8 mouse cellular contexts compared by ENCODE assay signal in genomic region chr14:31640890-31641505, GRCm38 (mm10). TPM values are rescaled to one million over a fixed set of nuclear protein-coding genes. Genes with fewer than 3 reads are reported as not detected.
DNase-seq lines count a peak whose midpoint lies in the region; ATAC-seq and TF ChIP-seq lines count a peak whose summit lies in the region.

Btd (plus strand) TSS chr14:31641028.
Hacl1 (minus strand) TSS chr14:31641286.

- H3K9ac ChIP-seq in forebrain, postnatal 0 days, result peak within 1 kb of the TSS; percentile 66
- peak within 1 kb of the TSS; percentile 64 for H3K9ac ChIP-seq in lung, postnatal 0 days (replicated peaks; ENCODE audit: low read depth)

- peak within 1 kb of the TSS; percentile 85 for H3K4me2 ChIP-seq in forebrain, postnatal 0 days (ENCODE audit: low read depth)
- peak within 1 kb of the TSS; percentile 82 for H3K4me2 ChIP-seq in lung, postnatal 0 days (replicated peaks; ENCODE audit: low read depth, low read length)

- peak within 1 kb of the TSS; percentile 35; the same call in 1 of the 2 replicates for H3K27ac ChIP-seq in cerebellum, adult 2 months (ENCODE audit: insufficient read depth, low read length)
- peak within 1 kb of the TSS; percentile 78 for H3K27ac ChIP-seq in forebrain, postnatal 0 days (ENCODE audit: low read depth, low read length)
- peak within 1 kb of the TSS; percentile 38; the same call in 1 of the 2 replicates for H3K27ac ChIP-seq in lung, postnatal 0 days (ENCODE audit: low read length)

- no peak for TF ChIP-seq POLR2A in cerebellum, adult 2 months (IDR thresholded peaks at IDR 0.05; ENCODE audit: borderline replicate concordance, insufficient read depth, low read length)

- no peak for TF ChIP-seq CTCF in cerebellum, adult 2 months (IDR thresholded peaks at IDR 0.05; ENCODE audit: borderline replicate concordance, insufficient read depth, low read depth, low read length)
- peak; percentile 21 for TF ChIP-seq CTCF in forebrain, postnatal 0 days (IDR thresholded peaks at IDR 0.05; ENCODE audit: low read depth)
- 0 out of 2 replicates have a peak, but pooled peaks have one; percentile 11 for TF ChIP-seq CTCF in lung, postnatal 0 days (IDR thresholded peaks at IDR 0.05)

- peak within 1 kb of the TSS; percentile 86 for H3K4me3 ChIP-seq in cerebellum, adult 2 months (replicated peaks; ENCODE audit: insufficient read depth, low read depth, low read length)
- H3K4me3 ChIP-seq in forebrain, postnatal 0 days (ENCODE audit: low read depth, low read length), result peak within 1 kb of the TSS; percentile 70
- H3K4me3 ChIP-seq in lung, postnatal 0 days (ENCODE audit: low read depth, low read length), result peak within 1 kb of the TSS; percentile 70

- H3K4me1 ChIP-seq in cerebellum, adult 2 months (ENCODE audit: control insufficient read depth, insufficient read depth, low read length), result peaks cover 3% of the 10 kb centered on the region; the same call in 1 of the 2 replicates
- H3K4me1 ChIP-seq in forebrain, postnatal 0 days (ENCODE audit: insufficient read depth), result no peaks in the 10 kb centered on the region
- H3K4me1 ChIP-seq in lung, postnatal 0 days (ENCODE audit: insufficient read depth, low read depth, low read length), result peaks cover 13% of the 10 kb centered on the region; the same call in 1 of the 2 replicates

- peak; percentile 99 for ATAC-seq in forebrain, postnatal 0 days
- peak; percentile 99 for ATAC-seq in lung, postnatal 0 days

- DNase-seq in MEL-GATA-1-ER (ENCODE audit: extremely low read depth, low read depth), result peak; percentile 96
- peak; percentile 86 for DNase-seq in cerebellum, adult 2 months
- peak; percentile 93 for DNase-seq in forebrain, postnatal 0 days
- DNase-seq in heart, postnatal 4 days, result peak; percentile 88
- peak; percentile 93 for DNase-seq in layer of hippocampus, adult 9-11 months
- DNase-seq in lung, postnatal 0 days (ENCODE audit: low spot score), result peak; percentile 99
- DNase-seq in ovary, postnatal 14 days (ENCODE audit: low spot score), result peak; percentile 73
- DNase-seq in thymus, postnatal 14 days, result peak; percentile 90

- no peaks in the 10 kb centered on the region for H3K27me3 ChIP-seq in cerebellum, adult 2 months (ENCODE audit: control insufficient read depth, insufficient read depth, low read length)
- H3K27me3 ChIP-seq in forebrain, postnatal 0 days (ENCODE audit: insufficient read depth, low read length), result no peaks in the 10 kb centered on the region
- no peaks in the 10 kb centered on the region for H3K27me3 ChIP-seq in lung, postnatal 0 days (replicated peaks; ENCODE audit: insufficient read depth, low read length)

- H3K9me3 ChIP-seq in forebrain, postnatal 0 days (ENCODE audit: low read length), result no peaks in the 10 kb centered on the region
- H3K9me3 ChIP-seq in lung, postnatal 0 days (ENCODE audit: low read length), result no peaks in the 10 kb centered on the region

- no peak for TF ChIP-seq EP300 in lung, postnatal 0 days (IDR thresholded peaks at IDR 0.05)

- WGBS in cerebellum, adult 2 months, result under 1% methylated on average over 30 of the region's 30 CpGs
- under 1% methylated on average over 30 of the region's 30 CpGs for WGBS in forebrain, postnatal 0 days
- WGBS in lung, postnatal 0 days, result under 1% methylated on average over 30 of the region's 30 CpGs

- H3K36me3 ChIP-seq in forebrain, postnatal 0 days (ENCODE audit: insufficient read depth), result no peaks in the 10 kb centered on the region
- no peaks in the 10 kb centered on the region for H3K36me3 ChIP-seq in lung, postnatal 0 days (ENCODE audit: insufficient read depth, low read length)

RNA-seq across cellular contexts. Expression of gene Btd, which starts in this region (rescaled TPM):
- polyA plus RNA-seq in cerebellum, adult 2 months (2012; rRNA removed), result 19.9 and 20.5 TPM in 2 replicates
- total RNA-seq in forebrain, postnatal 0 days (2014; rRNA removed), result 21.2 and 22.7 TPM in 2 replicates
- polyA plus RNA-seq in forebrain, postnatal 0 days (2015; fragmentation: Nextera tagmentation; extraction: Ambion mirVana), result 16.4 and 19.5 TPM in 2 replicates
- 10 to 100 TPM; 13.0 to 14.7 TPM for total RNA-seq in heart, postnatal 4 days (2021)
- 27.8 and 28.2 TPM in 2 replicates for polyA plus RNA-seq in lung, postnatal 0 days (2015; fragmentation: Nextera tagmentation; extraction: Ambion mirVana)

RNA-seq across cellular contexts. Expression of gene Hacl1, which starts in this region (rescaled TPM):
- polyA plus RNA-seq in cerebellum, adult 2 months (2012; rRNA removed), result 15.9 and 19.8 TPM in 2 replicates
- total RNA-seq in forebrain, postnatal 0 days (2014; rRNA removed), result 6.4 and 7.7 TPM in 2 replicates
- polyA plus RNA-seq in forebrain, postnatal 0 days (2015; fragmentation: Nextera tagmentation; extraction: Ambion mirVana), result 6.5 and 7.5 TPM in 2 replicates
- total RNA-seq in heart, postnatal 4 days (2021), result 10 to 100 TPM; 10.9 to 14.0 TPM
- polyA plus RNA-seq in lung, postnatal 0 days (2015; fragmentation: Nextera tagmentation; extraction: Ambion mirVana), result 13.2 and 13.5 TPM in 2 replicates

Comparison
In these comparisons a context has a peak if more than half of its experiments do, and no peak if none do; other contexts are left out.
1. Peak in every context shown above with its lines: DNase-seq, ATAC-seq, H3K4me3 ChIP-seq and H3K27ac ChIP-seq.